Mouse (Mus musculus): ENCODE measurements around the gene Gm20817.
"Not testable (repeated sequence)": the region's sequence is repeated elsewhere in the genome, so short reads cannot be mapped to it uniquely, and the experiment has no call there.

Gene Gm20817

GRCm38 (mm10) chrY:68832628-68833027 is at the start of gene Gm20817:
Gm20817 (minus strand) TSS chrY:68832728.
- DNase-seq (ENCODE audit: low spot score in 2 of 2), result not testable (repeated sequence)

All from frontal cortex, postnatal 36 days (tissue).